Comparison of ENCODE assay signal across 7 mouse cellular contexts in the genomic region with DNA sequence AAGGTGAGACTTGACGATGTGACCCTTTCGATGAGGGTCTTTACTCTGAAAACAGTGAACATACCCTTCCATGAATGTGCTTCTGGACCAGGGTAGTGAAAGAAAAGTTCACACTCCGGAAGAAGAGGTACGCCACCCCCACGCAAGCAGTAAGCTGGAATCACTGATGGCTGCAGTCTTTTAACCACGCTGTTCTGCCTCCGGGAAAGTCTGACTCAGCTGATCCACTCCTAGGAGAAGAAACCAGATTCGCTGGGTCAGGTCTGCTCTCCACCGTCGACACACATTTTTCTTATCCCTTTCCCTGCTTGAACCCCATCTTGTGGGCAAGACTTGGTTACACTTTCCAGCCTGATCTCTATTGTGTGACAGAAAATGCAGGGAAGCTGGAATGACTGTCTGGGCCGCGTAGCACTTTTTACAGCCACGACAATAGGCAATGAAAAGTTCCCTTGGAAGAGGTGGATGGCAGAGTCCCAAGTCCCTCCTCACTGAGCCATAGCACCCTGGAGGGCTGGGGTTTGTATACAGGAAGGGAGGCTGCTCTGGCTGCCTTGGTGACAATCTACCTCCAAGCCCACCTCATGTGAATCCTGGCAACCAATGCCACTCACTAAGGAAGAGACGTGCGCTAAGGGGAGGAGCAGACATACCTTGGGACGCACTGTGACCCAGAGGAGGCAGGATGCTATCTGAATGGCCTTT.
DNase-seq lines count a peak whose midpoint lies in the region; ATAC-seq and TF ChIP-seq lines count a peak whose summit lies in the region.

No protein-coding gene starts in this region.

- 42% methylated on average over 16 of the region's 16 CpGs for WGBS in hindbrain, postnatal 0 days
- 75% methylated on average over 16 of the region's 16 CpGs for whole genome bisulfite sequencing in hindbrain, embryonic 11.5 days
- WGBS in lung, postnatal 0 days = 56% methylated on average over 16 of the region's 16 CpGs

- intact Hi-C loops in heart, postnatal 36 days (cut with DNase I) = loop anchor here (1.0 kb wide), 1 partner anchor 95 kb away; no protein-coding TSS in a partner anchor

- DNase-seq in hindbrain, postnatal 0 days (ENCODE audit: low spot score) = peak; percentile 33
- no peak for DNase-seq in hindbrain, embryonic 11.5 days (ENCODE audit: low spot score)
- DNase-seq in frontal cortex, postnatal 25 days (ENCODE audit: low spot score in 2 of 2) = peak; percentile 12 to 18
- DNase-seq in heart, postnatal 36 days = peak; percentile 64 to 69
- peak; percentile 44 for DNase-seq in lung, postnatal 0 days (ENCODE audit: low spot score)
- no peak for DNase-seq in layer of hippocampus, postnatal 14 days (ENCODE audit: low spot score in 2 of 2)
- no peak for DNase-seq in thymus, postnatal 10 days (ENCODE audit: low spot score in 2 of 2)

- H3K4me2 ChIP-seq in hindbrain, postnatal 0 days (ENCODE audit: low read depth, low read length) = peak overlapping the region; percentile 21; the same call in 1 of the 2 replicates
- no peak overlapping the region for H3K4me2 ChIP-seq in hindbrain, embryonic 11.5 days (replicated peaks; ENCODE audit: low read depth, low read length)
- H3K4me2 ChIP-seq in lung, postnatal 0 days (replicated peaks; ENCODE audit: low read depth, low read length) = no peak overlapping the region; the same call in 1 of the 2 replicates

- no peaks in the 10 kb centered on the region for H3K9me3 ChIP-seq in hindbrain, postnatal 0 days (ENCODE audit: low read length)
- H3K9me3 ChIP-seq in hindbrain, embryonic 11.5 days (ENCODE audit: control insufficient read depth, low read length) = no peaks in the 10 kb centered on the region
- no peaks in the 10 kb centered on the region for H3K9me3 ChIP-seq in lung, postnatal 0 days (ENCODE audit: low read length)

- peak overlapping the region; percentile 15; the same call in 1 of the 2 replicates for H3K9ac ChIP-seq in hindbrain, postnatal 0 days (replicated peaks; ENCODE audit: low read length)
- H3K9ac ChIP-seq in hindbrain, embryonic 11.5 days (ENCODE audit: low read depth, low read length) = no peak overlapping the region
- H3K9ac ChIP-seq in lung, postnatal 0 days (replicated peaks; ENCODE audit: low read depth) = no peak overlapping the region

- 0 out of 2 replicates have a peak, but pooled peaks have one; percentile 59 for ATAC-seq in hindbrain, postnatal 0 days
- ATAC-seq in hindbrain, embryonic 11.5 days (ENCODE audit: low FRiP score) = no peak
- peak; percentile 70 for ATAC-seq in lung, postnatal 0 days

- H3K27ac ChIP-seq in hindbrain, postnatal 0 days = no peak overlapping the region; the same call in 1 of the 2 replicates
- no peak overlapping the region for H3K27ac ChIP-seq in hindbrain, embryonic 11.5 days (ENCODE audit: low read depth, low read length)
- peak overlapping the region; percentile 51; the same call in 1 of the 2 replicates for H3K27ac ChIP-seq in lung, postnatal 0 days (ENCODE audit: low read length)

- no peak overlapping the region for H3K4me3 ChIP-seq in hindbrain, postnatal 0 days (ENCODE audit: low read length)
- H3K4me3 ChIP-seq in hindbrain, embryonic 11.5 days (ENCODE audit: low read depth, low read length) = no peak overlapping the region
- no peak overlapping the region for H3K4me3 ChIP-seq in lung, postnatal 0 days (ENCODE audit: low read depth, low read length)

- no peak for TF ChIP-seq CTCF in hindbrain, postnatal 0 days (IDR thresholded peaks at IDR 0.05; ENCODE audit: low read depth)
- no peak for TF ChIP-seq CTCF in lung, postnatal 0 days (IDR thresholded peaks at IDR 0.05)

- H3K4me1 ChIP-seq in hindbrain, postnatal 0 days (ENCODE audit: insufficient read depth, low read length) = peaks cover 9% of the 10 kb centered on the region; the same call in 1 of the 2 replicates
- no peaks in the 10 kb centered on the region for H3K4me1 ChIP-seq in hindbrain, embryonic 11.5 days (replicated peaks; ENCODE audit: control insufficient read depth, insufficient read depth, low read length)
- H3K4me1 ChIP-seq in lung, postnatal 0 days (ENCODE audit: insufficient read depth, low read depth, low read length) = peaks cover 3% of the 10 kb centered on the region; the same call in 1 of the 2 replicates

- no peaks in the 10 kb centered on the region for H3K36me3 ChIP-seq in hindbrain, postnatal 0 days (ENCODE audit: insufficient read depth, low read length)
- H3K36me3 ChIP-seq in hindbrain, embryonic 11.5 days (ENCODE audit: control insufficient read depth, insufficient read depth, low read length) = no peaks in the 10 kb centered on the region
- no peaks in the 10 kb centered on the region for H3K36me3 ChIP-seq in lung, postnatal 0 days (ENCODE audit: insufficient read depth, low read length)

- no peaks in the 10 kb centered on the region for H3K27me3 ChIP-seq in hindbrain, postnatal 0 days (ENCODE audit: insufficient read depth, low read length)
- H3K27me3 ChIP-seq in hindbrain, embryonic 11.5 days (ENCODE audit: control insufficient read depth, insufficient read depth, low read length) = no peaks in the 10 kb centered on the region
- no peaks in the 10 kb centered on the region for H3K27me3 ChIP-seq in lung, postnatal 0 days (replicated peaks; ENCODE audit: insufficient read depth, low read length)

- TF ChIP-seq EP300 in lung, postnatal 0 days (IDR thresholded peaks at IDR 0.05) = no peak

Comparison
In these comparisons a context has a peak if more than half of its experiments do, and no peak if none do; other contexts are left out.
1. DNase-seq: peak in hindbrain, postnatal 0 days (single experiment), frontal cortex, postnatal 25 days (2 of 2), heart, postnatal 36 days (2 of 2) and lung, postnatal 0 days (single experiment); none in hindbrain, embryonic 11.5 days (single experiment), layer of hippocampus, postnatal 14 days (0 of 2) and thymus, postnatal 10 days (0 of 2).